Mouse (Mus musculus) ES-E14 (cell line): ENCODE measurements around the gene S1pr4.

ENCODE experiments used
- CHD2 ChIP-seq: IDR thresholded peaks from 2 replicates; pipeline ENCODE4 v1.6.1; 2014; ENCODE audit warnings: mild to moderate bottlenecking, low read depth, low read length, inconsistent platforms
- MAFK ChIP-seq: IDR thresholded peaks from 2 replicates; pipeline ENCODE4 v1.6.1; 2014; ENCODE audit warnings: mild to moderate bottlenecking, low read depth, low read length, inconsistent platforms; ENCODE audit not compliant: insufficient read depth
- ZC3H11A ChIP-seq: IDR thresholded peaks from 2 replicates; pipeline ENCODE4 v1.6.1; 2012; ENCODE audit warnings: low read depth, mild to moderate bottlenecking, inconsistent platforms, low read length, borderline replicate concordance
- ZNF384 ChIP-seq: IDR thresholded peaks from 2 replicates; pipeline ENCODE4 v1.6.1; 2012; ENCODE audit warnings: low read depth, low read length, inconsistent platforms

DNA sequence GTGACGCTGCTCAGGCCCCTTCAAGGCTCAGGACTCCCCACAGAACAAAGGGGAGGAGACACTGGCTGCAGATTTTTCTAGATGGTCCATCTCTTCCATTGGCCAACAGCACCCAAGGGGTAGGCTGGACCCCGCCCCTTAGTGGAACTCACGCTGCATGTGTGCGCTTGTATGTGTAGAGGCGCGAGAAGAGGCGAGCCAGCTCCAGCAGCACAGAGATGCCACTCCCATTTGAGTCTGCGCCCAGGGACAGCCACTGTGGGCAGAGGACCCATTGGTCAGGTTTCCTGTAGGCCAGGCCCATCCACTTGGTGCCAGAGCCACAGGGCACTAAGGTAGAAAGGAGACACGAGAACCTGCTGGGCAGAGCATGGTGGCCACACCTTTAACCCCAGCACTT lies 8.9 kb downstream of the S1pr4 start:
- TF ChIP-seq CHD2, result no peak
- no peak for TF ChIP-seq ZNF384
- TF ChIP-seq ZC3H11A, result no peak
- no peak for TF ChIP-seq MAFK
